Mouse (Mus musculus) embryonic facial prominence, embryonic 14.5 days (tissue): ENCODE data around the gene Snrpf. TPM values are rescaled to one million over a fixed set of nuclear protein-coding genes. Genes with fewer than 3 reads are reported as not detected.

Experiments used
- ATAC-seq: fragments of 200-750 bp; cut with Nextera tagmentation; 2 replicates; pipeline ENCODE4 v1.8.0; 2017; ENCODE audit warnings: low read depth, moderate number of reproducible peaks, moderate TSS enrichment
- DNase-seq: peaks from one replicate; pipeline ENCODE4 v3.0.0-alpha.2; 2015; ENCODE audit warnings: low spot score
- H3K27ac ChIP-seq: fragments of 300-500 bp; sonication (generic); replicated peaks from 2 replicates; pipeline ENCODE4 v1.5.1; 2014; ENCODE audit warnings: low read depth, mild to moderate bottlenecking, low read length, moderate library complexity
- H3K27me3 ChIP-seq: fragments of 300-500 bp; sonication (generic); replicated peaks from 2 replicates; pipeline ENCODE4 v1.6.1; 2014; ENCODE audit warnings: low read length; ENCODE audit not compliant: control insufficient read depth, insufficient read depth
- H3K36me3 ChIP-seq: fragments of 300-500 bp; sonication (generic); 2 replicates; pipeline ENCODE4 v1.6.1; 2014; ENCODE audit warnings: low read length, mixed read lengths; ENCODE audit not compliant: control insufficient read depth, insufficient read depth
- H3K4me1 ChIP-seq: fragments of 300-500 bp; sonication (generic); 2 replicates; pipeline ENCODE4 v1.6.1; 2014; ENCODE audit warnings: antibody characterized with exemption, low read length; ENCODE audit not compliant: control insufficient read depth, insufficient read depth
- H3K4me2 ChIP-seq: fragments of 300-500 bp; sonication (generic); 2 replicates; pipeline ENCODE4 v1.6.1; 2014; ENCODE audit warnings: low read depth, mild to moderate bottlenecking, low read length, moderate library complexity, mixed read lengths
- H3K4me3 ChIP-seq: fragments of 300-500 bp; sonication (generic); 2 replicates; pipeline ENCODE4 v1.5.1; 2014; ENCODE audit warnings: low read depth, mild to moderate bottlenecking, low read length
- H3K9ac ChIP-seq: fragments of 300-500 bp; sonication (generic); 2 replicates; pipeline ENCODE4 v1.6.1; 2014; ENCODE audit warnings: low read depth, mild to moderate bottlenecking, low read length, moderate library complexity, mixed read lengths
- H3K9me3 ChIP-seq: fragments of 300-500 bp; sonication (generic); 2 replicates; pipeline ENCODE4 v1.6.1; 2016; ENCODE audit warnings: low read length; ENCODE audit not compliant: control insufficient read depth
- WGBS: fragments of 180-500 bp; shearing (Covaris S2); extraction: QIAGEN DNeasy Blood & Tissue Kit; methylation state at CpG from one replicate; pipeline ENCODE4 v1.1.7; 2014; 5-methylcytosine and 5-hydroxymethylcytosine counted together
- polyA plus RNA-seq: library from polyadenylated mRNA; unstranded; fragments of >200 nt; fragmentation: Nextera tagmentation; extraction: Ambion mirVana; gene quantifications from 2 replicates; pipeline ENCODE4 v1.2.1, GENCODE M21; 2014

Gene Snrpf
- polyA plus RNA-seq, 1 experiment from 2014 or later = 112 TPM

- no peak for ATAC-seq
- no peaks in the 10 kb centered on the region for H3K9me3 ChIP-seq
- no peak overlapping the region for H3K4me3 ChIP-seq
- no peak overlapping the region for H3K4me2 ChIP-seq
- H3K27ac ChIP-seq = no peak overlapping the region
- H3K4me1 ChIP-seq = peaks cover 6% of the 10 kb centered on the region
- DNase-seq = no peak
- 78% methylated on average over 2 of the region's 2 CpGs for WGBS
- no peaks in the 10 kb centered on the region for H3K36me3 ChIP-seq
- H3K9ac ChIP-seq = no peak overlapping the region
- peaks cover 11% of the 10 kb centered on the region for H3K27me3 ChIP-seq
Observed at GRCm38 (mm10) chr10:93538287-93538686, 51.2 kb downstream of the Snrpf start.

Other genes with a start within 250 kb of the Snrpf start
- 172 and 212 TPM in 2 replicates for gene Lta4h, start 136.3 kb downstream of the Snrpf start, polyA plus RNA-seq
- gene Hal, start 100.9 kb downstream of the Snrpf start, polyA plus RNA-seq = 0.61 TPM in 1 of 2 replicates, not detected in the other
- gene Amdhd1, start 49.7 kb downstream of the Snrpf start, polyA plus RNA-seq = 0.18 and 0.21 TPM in 2 replicates
- 0.71 and 0.90 TPM in 2 replicates for gene Ccdc38, start 49.1 kb downstream of the Snrpf start, polyA plus RNA-seq
- gene Ntn4, start 51.0 kb upstream of the Snrpf start, polyA plus RNA-seq = 0.74 and 1.2 TPM in 2 replicates
- 0.63 and 1.2 TPM in 2 replicates for gene Usp44, start 241.8 kb upstream of the Snrpf start, polyA plus RNA-seq